Mouse (Mus musculus) c-Kit-negative CD71-positive TER-119-positive erythroid progenitor cells, embryonic 14.5 days (primary cell): Measurements from ENCODE around the gene Areg.

Source experiments
- DNase-seq: peaks from one replicate; pipeline ENCODE4 v3.0.0-alpha.2; 2013; ENCODE audit warnings: low read depth, low spot score

Areg gene

DNA sequence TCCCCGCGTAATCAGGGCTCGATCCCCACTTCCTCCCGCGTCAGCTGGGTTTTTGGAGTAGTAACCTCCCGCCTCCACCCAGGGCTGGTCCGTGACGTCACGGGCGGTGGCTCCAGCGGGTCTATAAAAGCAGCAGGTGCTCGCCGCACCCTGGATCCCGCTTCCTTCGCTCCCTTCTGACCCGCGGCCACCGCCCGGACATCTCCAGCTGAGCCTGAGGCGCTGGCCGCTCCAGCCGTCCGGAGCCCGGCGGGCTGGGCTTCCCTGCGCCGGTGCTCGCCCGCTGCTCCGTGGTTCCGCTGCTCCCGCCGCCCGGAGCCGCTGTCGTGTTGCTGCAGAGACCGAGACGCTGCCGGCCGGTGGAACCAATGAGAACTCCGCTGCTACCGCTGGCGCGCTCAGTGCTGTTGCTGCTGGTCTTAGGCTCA lies at the start of gene Areg:
TSS of gene Areg (plus strand) at position 154 of the 428 bp plus-strand sequence.
- no peak for DNase-seq

DNA sequence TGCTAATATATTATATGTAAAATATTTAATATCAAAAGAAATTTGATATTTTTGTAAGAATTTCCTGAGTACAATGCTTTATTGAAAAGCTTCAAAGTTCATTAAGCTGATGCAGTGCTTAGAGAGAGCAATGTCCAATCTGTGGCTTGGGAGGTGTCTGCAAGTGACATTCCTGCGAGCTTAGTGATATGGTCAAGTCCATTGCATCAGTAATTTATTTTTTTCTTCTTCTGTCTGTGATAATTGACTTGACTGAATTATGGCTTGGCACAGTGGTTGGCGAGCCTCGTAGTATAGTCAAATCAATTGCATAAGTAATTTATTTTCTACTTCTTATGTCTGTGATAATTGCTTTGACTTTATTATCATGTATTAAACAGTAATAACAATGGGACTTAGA lies 49.1 kb upstream of the Areg start:
- DNase-seq, result no peak

DNA sequence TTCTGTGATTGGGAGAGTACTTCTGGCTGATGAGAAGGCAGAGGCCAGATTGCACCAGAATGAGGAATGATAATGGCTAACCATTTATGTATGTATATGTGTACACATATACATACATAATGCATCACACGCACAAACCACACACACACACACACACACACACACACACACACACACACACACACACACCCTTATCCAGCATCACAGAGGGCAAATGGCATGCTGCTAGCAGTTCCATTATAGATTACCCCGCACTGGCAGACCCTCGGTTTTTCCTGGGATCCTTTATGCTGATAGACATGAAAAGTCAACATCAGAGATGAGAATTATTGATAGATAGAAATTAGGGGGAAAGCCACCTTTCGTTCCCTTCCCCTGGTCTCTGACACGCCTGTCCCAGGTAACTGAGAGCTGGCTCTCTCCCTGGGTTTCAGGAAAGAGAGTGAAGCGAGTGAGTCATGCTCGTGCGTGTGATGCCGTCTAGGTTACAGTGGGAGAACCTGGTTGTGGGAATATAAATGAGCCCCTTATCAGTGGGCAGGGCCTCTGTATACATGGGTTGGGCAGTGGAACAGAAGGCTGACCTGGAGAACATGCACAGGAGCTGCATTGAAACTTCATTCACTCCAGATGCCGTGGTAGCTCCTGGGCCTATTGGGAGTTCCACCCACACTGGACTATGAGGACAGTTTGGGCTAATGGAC lies 41.3 kb upstream of the Areg start:
- no peak for DNase-seq

DNA sequence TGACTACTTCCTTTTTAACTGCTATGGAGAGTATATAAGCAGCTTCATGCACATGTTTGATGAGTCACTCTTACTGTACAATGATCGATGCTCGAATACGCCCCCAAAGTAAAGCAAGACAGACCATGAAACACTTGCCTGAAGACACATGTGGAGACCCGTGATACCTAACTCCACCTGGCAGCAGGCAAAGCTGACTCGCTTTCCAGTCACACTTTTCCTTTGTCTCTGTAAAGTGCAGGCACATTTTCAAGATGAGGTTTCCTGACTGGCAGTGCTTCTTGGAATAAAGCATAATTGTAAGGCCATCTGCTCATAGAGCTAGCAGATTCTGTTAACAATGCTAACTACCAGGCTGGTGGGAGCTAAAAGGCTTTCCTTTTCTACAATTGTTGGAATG lies 37.7 kb upstream of the Areg start:
- no peak for DNase-seq

DNA sequence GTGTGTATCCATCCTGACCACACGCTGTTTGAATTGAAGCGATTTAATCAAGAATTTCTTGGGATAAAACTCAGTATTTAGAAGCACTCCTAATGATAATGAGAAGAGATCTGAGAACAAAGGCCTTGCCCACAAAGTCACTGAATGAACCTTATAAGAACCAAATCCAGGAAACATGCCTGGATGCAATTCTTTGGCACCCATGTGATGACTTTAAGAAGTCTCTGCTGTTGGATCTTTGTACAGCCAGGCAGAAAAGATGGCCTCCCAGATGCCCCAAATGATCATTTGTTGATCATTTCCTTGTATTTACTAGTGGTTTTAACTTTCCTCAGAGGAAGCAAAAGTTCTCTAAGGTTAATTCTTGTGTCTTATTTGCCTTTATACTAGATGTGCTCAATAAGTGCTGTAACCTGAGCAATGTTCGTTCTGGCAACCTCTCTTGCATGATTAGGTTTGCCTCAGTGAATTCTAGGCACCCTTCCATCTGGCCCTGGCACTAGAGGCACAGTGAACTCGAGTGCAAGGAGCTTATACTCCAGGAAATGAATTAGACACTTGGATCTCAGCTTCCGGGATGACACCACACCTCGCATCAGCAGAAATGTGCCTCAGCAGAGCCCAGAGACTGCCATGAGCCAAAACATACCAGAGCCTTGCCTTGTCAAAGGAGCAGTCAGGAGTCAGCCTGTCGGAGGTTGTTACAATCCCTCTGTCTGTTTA lies 35.3 kb upstream of the Areg start:
- no peak for DNase-seq

DNA sequence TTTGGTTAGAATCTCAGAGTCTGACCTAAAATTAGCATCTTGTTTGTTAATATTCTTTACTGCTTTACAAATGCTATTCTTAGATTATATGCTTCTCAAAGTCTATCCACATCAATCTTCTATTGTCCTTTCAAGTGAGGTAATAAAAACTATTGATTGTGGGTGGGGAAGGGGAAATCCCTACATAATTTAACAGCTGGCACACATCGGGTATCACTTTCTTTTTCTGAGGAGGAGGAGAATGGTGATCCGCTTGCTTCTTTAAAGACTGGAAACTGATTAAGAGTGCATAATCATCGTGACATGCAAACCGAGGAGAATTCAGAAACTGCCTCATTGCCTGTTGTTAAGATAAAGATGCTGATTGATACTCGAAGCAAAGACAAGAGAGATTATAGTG lies 33.2 kb upstream of the Areg start:
- DNase-seq, result no peak

DNA sequence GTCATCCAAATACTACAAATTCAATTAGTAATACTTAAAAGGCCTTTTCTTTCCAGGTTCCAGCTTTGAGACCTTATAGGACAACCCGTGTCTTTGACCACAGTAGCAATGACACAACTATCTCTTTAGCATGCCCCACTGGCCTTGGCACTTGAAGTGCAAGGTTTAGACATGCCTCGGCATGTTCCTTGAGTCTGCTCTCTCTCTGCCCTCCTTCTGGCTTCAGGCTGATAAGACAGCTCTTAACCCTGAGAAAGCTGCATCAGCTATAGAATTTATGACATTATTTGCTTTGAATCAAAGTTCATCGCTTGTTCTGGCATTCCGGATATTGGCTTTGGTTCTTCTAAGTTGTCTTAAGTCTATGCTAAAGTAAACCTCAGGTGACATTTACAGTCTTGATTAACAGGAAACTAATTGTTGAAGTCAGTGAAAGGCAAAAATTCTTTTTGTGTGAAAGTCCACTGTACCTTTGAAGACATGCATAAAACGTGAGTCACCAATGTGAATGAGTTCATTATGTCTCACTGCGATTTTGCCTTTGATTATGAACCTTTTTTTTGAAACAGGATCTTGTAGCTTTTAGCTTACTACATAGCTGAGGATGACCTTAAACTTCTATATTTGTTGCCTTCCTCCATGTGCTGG lies 29.3 kb upstream of the Areg start:
- no peak for DNase-seq

DNA sequence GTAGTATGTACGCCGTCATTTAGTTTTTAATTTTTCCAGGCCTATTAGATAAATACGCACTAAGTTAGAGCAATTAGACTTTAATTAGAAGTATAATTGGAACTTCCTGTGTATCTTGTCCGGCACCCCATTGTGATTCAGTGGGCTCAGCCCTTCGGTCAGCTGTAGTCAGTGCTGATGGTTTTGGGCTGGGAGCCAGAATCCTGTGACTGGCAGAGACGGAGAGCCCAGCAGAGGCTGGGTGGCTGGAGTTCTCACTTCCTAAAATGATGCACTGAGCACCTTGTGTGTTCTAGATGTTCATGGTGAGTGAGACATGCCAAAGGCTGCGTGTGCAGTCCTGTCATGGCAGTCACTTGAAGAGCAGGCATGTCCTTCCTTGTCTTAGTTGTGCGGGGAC lies 28.4 kb upstream of the Areg start:
- DNase-seq, result no peak

DNA sequence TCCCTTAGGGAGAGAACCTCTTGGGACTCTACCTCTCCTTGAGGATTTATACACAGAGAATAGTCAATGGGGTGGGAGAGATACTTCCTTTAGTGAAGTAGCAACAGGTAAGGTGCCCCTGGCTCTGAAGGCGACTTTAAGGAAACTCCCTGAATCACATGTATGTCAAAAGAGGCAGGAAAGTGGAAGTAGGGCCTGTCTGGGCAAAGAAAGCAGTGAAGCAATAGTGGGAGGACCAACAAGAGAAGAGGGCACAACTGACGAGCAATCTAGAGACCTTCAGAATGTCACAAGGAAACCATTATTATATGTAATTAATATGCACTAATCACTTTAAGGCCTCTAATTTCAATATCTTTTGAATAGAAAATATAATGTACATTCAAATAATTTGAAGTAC lies 25.4 kb upstream of the Areg start:
- no peak for DNase-seq

DNA sequence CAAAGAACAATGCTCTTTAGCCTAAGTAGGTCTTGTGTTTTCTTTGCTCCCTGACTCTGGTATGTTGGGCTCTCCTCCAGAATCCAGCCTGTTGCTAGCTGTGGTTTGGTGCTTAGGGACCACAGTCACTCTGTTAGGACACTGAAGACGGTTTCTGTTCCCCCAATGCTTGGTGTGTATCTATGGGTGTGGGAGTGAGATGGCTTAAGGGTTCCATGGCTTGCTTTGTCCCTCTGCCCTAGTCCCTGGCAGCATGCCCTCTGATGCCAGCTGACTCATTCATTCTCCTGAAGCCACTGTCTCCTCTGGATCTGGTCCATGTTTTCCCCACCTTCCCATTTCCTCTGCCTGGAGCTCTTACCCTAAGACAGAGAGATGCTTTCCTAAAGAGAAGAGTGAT lies 24.8 kb upstream of the Areg start:
- no peak for DNase-seq

DNA sequence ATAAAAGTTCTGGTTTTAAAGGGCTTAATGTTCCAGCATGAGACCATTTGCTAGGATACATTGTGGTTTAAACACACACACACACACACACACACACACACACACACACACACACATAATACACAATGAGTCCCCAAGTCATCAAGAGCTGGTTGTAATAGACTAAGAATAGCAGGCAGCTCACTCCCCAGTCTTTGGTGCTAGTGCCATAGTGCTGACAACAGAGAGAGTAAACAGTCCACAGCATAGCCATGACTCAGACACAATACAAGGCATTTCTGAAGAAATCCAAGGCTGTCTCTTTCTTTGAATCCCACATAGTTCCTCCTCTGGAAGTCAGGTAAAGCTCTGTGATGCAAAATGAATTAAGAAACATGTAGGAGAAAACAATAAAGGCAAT lies 20.8 kb upstream of the Areg start:
- DNase-seq, result no peak

DNA sequence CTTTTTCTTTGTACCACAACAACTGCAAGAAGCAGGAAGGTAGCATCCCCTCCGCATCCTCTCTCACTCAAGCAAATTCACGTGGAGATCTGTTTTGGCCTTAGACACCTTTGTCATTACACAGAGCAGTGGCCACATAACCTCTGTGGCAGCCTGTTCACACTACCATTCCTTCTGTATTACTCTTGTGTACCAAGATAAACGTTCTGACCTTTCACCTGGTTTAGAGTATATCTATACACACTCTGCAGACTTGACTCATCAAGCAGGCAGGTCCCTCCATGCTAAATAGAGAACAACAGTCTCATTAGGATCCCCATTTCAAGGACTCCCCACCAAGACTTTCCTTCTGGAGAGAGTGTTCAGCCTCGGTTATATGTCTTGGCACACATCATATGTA lies 16.0 kb upstream of the Areg start:
- DNase-seq, result no peak

DNA sequence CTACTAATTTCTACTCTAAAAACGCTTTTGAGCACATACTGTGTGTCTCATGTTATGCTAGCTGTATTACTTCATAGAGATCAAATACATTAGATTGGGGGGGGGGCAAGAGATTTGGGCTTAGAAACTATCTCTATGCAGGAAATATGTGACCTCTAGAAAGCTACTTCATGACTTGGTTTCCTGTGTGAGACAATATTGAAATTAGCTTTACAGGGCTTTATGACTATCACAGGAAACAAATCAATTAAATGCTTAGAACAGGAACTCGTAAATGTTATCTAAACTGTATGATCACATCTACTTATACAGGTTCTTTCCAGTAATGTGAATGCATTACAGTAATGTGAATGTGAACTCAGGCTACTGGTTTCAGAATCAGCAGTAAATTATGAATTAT lies 15.3 kb upstream of the Areg start:
- no peak for DNase-seq

DNA sequence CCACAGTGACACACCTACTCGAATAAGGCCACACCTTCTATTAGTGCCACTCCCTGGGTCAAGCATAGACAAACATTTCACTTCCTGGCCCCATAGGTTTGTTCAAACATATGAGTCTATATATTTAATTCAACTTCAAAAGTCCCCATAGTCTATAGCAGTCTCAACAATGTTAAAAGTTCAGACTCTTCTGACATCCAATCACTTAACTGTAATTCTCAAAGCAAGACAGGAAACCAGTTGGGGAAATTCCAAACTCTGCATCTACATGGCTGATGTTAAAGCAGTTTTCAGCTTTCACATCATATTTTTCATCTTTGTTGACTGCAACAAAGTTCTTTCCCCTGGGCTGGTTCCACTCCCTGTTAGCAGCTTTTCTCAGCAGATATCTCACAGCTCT lies 12.8 kb upstream of the Areg start:
- no peak for DNase-seq

DNA sequence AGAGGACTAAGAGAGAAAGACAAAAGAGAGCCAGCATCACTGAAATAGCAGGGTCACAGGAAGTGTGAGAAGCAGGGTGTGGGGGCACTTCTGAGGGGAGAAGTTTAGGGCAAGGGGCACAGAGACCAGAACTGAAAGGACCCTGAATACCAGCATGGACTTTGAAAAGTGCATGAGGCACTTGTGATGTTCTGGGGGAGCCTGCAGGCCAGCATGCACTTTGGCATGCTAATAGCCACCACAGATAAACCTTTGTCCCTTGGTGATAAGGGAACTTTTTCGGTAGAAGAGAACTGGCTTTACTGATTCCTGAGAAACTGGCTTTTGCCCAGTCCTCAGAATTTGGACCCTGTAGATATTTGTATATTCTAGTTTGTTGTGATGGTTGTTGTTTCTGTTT lies 4.4 kb upstream of the Areg start:
- DNase-seq, result no peak

DNA sequence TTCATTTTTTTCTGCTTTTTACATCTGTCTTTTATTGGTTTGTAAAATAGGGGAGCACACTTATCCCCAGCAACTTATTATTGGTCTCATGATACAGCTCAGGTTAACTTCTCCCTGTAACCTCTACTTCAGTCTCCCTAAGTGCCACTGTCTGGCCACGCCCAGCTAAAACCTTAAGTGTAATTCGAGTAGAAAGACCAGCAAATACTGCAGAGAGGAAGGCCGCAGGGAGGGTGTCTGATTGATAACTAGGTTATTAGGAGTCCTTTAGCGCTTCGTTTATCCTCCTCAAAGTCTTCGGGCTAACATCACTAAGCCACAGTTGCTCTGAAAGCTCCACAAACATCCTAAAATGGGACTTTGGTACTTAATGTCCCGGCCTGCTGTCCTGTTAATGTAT lies 429 bp upstream of the Areg start:
- DNase-seq, result no peak

DNA sequence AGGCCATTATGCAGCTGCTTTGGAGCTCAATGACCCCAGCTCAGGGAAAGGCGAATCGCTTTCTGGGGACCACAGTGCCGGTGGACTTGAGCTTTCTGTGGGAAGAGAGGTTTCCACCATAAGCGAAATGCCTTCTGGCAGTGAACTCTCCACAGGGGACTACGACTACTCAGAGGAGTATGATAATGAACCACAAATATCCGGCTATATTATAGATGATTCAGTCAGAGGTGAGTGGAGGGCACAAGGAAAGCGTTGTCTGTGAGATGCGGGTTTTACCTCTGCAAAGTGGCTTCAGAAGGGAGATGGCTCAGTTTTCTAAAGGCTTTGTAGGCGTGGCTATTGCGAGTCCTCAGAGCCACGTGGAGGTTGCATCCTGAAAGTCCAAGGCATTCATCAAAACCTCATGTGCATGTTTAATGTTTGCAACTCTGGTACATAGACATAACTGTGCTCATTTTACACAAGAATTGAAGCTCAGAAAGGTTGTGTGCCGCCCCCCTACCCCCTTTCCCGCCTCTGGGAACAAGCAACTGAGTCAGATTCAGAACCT lies 1.6 kb downstream of the Areg start:
- no peak for DNase-seq

DNA sequence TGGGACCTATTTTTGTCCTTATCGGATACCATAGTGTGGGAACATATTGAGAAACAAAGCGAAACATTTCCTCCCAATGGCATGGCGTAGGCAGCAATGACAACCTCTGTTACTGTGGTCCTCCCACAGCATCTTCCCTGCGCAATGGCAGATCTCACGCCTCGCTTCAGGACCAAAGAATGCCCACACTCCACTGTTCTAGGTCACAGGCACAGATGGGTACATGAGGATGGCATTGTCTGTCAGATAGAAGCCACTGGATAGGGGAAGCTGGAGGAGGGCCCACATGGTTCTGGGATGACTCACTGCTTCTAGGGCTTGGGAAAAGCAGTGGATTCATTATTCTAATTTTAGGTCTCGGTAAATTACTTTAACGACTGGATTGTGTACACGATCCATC lies 5.6 kb downstream of the Areg start:
- no peak for DNase-seq

DNA sequence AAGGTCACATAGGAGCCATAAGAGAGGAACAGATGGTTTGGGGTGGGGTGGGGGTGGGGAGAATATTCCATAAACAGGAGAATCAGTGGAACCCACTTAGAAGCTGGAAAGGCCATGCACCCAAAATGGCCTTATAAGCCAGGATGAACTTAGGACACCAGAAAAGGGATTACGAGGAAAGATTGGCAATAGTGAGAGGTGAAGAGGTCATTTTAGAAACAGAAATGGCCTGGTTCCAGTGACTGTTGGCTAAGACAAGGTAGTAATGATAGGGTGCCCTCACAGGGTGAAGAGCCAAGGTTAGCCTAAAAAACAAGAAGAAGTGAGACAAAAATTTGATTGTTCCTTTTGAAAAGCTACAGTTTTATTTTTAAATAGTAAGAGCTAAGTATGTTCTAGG lies 7.6 kb downstream of the Areg start:
- DNase-seq, result no peak

DNA sequence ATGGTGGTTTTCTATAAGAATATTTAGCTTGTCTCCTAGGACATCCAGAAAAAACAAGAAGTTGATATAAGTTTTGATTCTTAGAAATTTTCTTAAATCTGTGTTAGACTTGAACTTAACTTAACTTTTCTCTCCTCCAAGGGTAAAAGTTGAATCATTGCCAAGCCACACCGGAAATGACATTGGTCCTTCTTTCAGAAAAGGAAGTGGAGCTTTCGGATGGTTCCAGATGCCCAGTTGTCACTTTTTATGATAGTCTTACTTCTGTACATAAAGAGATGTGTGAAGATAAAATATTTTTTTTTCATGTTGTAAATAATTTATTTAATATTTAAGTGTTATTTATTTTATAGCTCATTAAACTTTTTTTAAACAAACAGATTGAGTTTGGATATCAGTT lies 8.7 kb downstream of the Areg start:
- no peak for DNase-seq

DNA sequence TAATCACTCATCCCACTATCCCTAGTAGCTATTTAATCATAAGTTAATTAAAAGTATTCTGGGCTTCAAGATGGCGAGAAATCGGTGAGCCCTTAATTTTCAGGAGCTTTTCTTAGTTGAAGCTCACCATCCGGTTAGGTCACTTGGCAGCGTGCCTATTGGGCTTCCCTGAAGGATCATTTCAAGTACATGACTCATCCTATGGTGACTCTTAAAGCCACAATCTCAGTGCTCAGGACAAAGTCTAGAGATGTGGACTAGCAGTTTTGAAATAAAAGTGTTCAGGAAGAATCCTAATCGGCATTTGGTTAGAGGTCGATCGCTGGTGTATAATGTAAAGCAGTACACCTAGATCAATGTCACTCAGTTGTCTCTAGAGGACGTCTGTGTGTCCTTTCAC lies 17.3 kb downstream of the Areg start:
- DNase-seq, result no peak

DNA sequence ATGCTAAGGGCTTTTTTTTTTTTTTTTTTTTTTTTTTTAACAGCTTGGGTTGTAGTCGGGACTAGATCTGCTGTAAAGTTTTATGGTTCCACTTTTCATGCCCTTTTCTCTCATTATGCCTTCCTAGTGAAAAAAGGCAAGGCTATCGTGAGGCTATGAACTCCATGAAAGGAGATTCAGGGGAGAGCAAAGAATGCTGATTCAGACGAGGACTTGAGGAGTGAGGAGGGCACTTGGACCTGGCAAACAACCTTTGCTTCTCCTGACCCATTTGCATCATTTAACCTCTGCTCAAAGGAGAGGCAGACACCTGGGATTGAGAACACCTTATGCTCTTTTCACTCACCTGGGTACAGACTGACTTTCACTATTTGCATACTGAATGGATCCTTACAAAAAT lies 17.8 kb downstream of the Areg start:
- DNase-seq, result no peak

DNA sequence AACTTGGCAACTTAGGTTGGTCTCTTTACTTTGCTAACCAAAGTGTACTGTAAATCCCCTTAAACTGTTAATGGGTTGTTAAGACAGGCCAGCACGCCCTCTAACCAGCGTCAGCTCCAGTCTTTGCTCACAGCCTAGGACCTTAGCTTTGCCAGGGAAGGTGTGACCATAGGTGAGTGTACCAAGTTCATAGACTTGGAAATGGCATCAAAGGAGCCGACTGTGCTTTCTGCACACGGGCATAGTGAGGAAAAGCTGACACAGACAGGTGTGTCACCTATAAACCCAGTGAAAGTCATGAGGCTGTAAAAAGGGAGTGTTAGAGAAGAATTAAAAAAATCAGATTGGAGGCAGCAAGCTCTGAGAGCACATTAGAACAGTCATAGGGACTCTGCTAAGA lies 23.4 kb downstream of the Areg start:
- no peak for DNase-seq
